17 mouse cellular contexts compared by ENCODE assay signal in the genomic region with DNA sequence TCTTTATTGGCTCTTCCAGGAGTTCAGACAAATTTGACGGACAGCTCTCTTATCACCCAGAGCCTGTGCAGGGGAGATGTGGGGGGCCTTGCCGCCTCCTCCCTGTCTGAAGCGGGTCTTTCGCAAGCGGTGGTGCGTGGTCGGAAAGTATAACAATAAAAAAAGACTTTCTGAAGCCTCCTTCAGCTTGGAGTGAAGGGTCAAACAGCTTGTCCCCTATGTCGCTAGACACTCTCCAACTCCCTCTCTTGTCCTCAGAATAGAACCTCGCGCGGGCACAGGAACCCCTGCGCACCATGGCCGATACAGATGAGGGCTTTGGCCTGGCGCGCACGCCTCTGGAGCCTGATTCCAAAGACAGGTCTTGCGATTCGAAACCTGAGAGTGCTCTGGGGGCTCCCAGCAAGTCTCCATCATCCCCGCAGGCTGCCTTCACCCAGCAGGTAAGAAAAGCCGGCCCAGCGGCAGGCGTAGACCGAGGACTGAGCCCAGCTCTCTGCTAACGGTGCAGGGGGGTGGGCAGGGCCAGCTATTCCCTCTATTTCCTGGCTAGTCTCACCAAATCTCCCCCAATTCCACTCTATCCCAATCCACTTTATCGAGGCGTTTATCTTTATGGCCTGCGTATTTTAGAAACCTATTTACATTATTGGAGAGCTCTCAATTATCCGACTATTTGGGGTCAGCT. TPM values are rescaled to one million over a fixed set of nuclear protein-coding genes. Genes with fewer than 3 reads are reported as not detected.
DNase-seq lines count a peak whose midpoint lies in the region; ATAC-seq lines count a peak whose summit lies in the region.
"Had no signal": no experiment of that assay in that cellular context is flagged by ENCODE, and none has a peak within 500 bp of the region (broad histone marks: within the 10 kb centered on the region; RNA-seq: fewer than 3 reads in every experiment).

No protein-coding gene starts in this region.

- H3K27ac ChIP-seq in midbrain, embryonic 14.5 days (replicated peaks; ENCODE audit: low read depth, low read length), result no peak overlapping the region
- H3K27ac ChIP-seq in midbrain, embryonic 15.5 days, result no peak overlapping the region
- H3K27ac ChIP-seq in heart, embryonic 12.5 days (ENCODE audit: poor library complexity, severe bottlenecking), result peak overlapping the region; percentile 95
- peak overlapping the region; percentile 90 for H3K27ac ChIP-seq in limb, embryonic 15.5 days
- H3K27ac ChIP-seq: hindbrain, embryonic 15.5 days; left cerebral cortex, adult 2 months had no signal

- H3K4me2 ChIP-seq in midbrain, embryonic 14.5 days (ENCODE audit: low read length), result no peak overlapping the region
- no peak overlapping the region for H3K4me2 ChIP-seq in midbrain, embryonic 15.5 days
- H3K4me2 ChIP-seq in heart, embryonic 12.5 days, result peak overlapping the region; percentile 89
- H3K4me2 ChIP-seq in limb, embryonic 15.5 days, result peak overlapping the region; percentile 50
- H3K4me2 ChIP-seq: hindbrain, embryonic 15.5 days had no signal

- H3K4me1 ChIP-seq in midbrain, embryonic 14.5 days (ENCODE audit: control insufficient read depth, insufficient read depth, low read length), result no peaks in the 10 kb centered on the region
- peaks cover 4% of the 10 kb centered on the region; the same call in 1 of the 2 replicates for H3K4me1 ChIP-seq in midbrain, embryonic 15.5 days
- peaks cover 38% of the 10 kb centered on the region for H3K4me1 ChIP-seq in heart, embryonic 12.5 days (replicated peaks)
- H3K4me1 ChIP-seq in limb, embryonic 15.5 days, result peaks cover 25% of the 10 kb centered on the region

- H3K9me3 ChIP-seq in midbrain, embryonic 14.5 days (ENCODE audit: control insufficient read depth, low read length), result no peaks in the 10 kb centered on the region
- H3K9me3 ChIP-seq in midbrain, embryonic 15.5 days, result no peaks in the 10 kb centered on the region
- no peaks in the 10 kb centered on the region for H3K9me3 ChIP-seq in heart, embryonic 12.5 days (replicated peaks)
- no peaks in the 10 kb centered on the region for H3K9me3 ChIP-seq in limb, embryonic 15.5 days
- H3K9me3 ChIP-seq: hindbrain, embryonic 15.5 days had no signal

- WGBS in midbrain, embryonic 14.5 days, result under 1% methylated on average over 28 of the region's 28 CpGs
- under 1% methylated on average over 28 of the region's 28 CpGs for WGBS in midbrain, embryonic 15.5 days
- WGBS in heart, embryonic 12.5 days, result under 1% methylated on average over 28 of the region's 28 CpGs
- WGBS in limb, embryonic 15.5 days, result 4% methylated on average over 28 of the region's 28 CpGs

- H3K36me3 ChIP-seq in midbrain, embryonic 14.5 days (ENCODE audit: control insufficient read depth, insufficient read depth, low read length), result no peaks in the 10 kb centered on the region
- H3K36me3 ChIP-seq in midbrain, embryonic 15.5 days (replicated peaks), result no peaks in the 10 kb centered on the region
- H3K36me3 ChIP-seq in heart, embryonic 12.5 days, result 0 out of 2 replicates have a peak, but pooled peaks cover 7% of the 10 kb centered on the region
- no peaks in the 10 kb centered on the region for H3K36me3 ChIP-seq in limb, embryonic 15.5 days
- H3K36me3 ChIP-seq: hindbrain, embryonic 15.5 days had no signal

- no peak overlapping the region for H3K4me3 ChIP-seq in midbrain, embryonic 14.5 days (replicated peaks; ENCODE audit: low read depth, low read length)
- H3K4me3 ChIP-seq in midbrain, embryonic 15.5 days, result no peak overlapping the region
- peak overlapping the region; percentile 67 for H3K4me3 ChIP-seq in heart, embryonic 12.5 days
- H3K4me3 ChIP-seq in limb, embryonic 15.5 days, result peak overlapping the region; percentile 48
- H3K4me3 ChIP-seq: hindbrain, embryonic 15.5 days; left cerebral cortex, adult 2 months had no signal

- DNase-seq in embryo, embryonic 10 days (ENCODE audit: low spot score), result peak; percentile 62
- DNase-seq in embryo, embryonic 9.5 days (ENCODE audit: extremely low spot score), result no peak
- DNase-seq in midbrain, embryonic 14.5 days, result peak; percentile 41
- no peak for DNase-seq in gastrocnemius, postnatal 25 days
- no peak for DNase-seq in right cerebral cortex, adult 18-20 months
- DNase-seq: adrenal gland, adult 8-10 months; cerebellum, adult 11 months; kidney, postnatal 25 days; thymus, postnatal 25 days had no signal

- peaks cover 97% of the 10 kb centered on the region for H3K27me3 ChIP-seq in midbrain, embryonic 14.5 days (ENCODE audit: control insufficient read depth, insufficient read depth, low read length)
- H3K27me3 ChIP-seq in midbrain, embryonic 15.5 days (replicated peaks), result peaks cover 86% of the 10 kb centered on the region
- peaks cover 9% of the 10 kb centered on the region; the same call in 1 of the 2 replicates for H3K27me3 ChIP-seq in heart, embryonic 12.5 days (replicated peaks)
- H3K27me3 ChIP-seq in limb, embryonic 15.5 days, result peaks cover 80% of the 10 kb centered on the region

- no peak overlapping the region for H3K9ac ChIP-seq in midbrain, embryonic 14.5 days (replicated peaks; ENCODE audit: low read length)
- no peak overlapping the region for H3K9ac ChIP-seq in midbrain, embryonic 15.5 days
- peak overlapping the region; percentile 92 for H3K9ac ChIP-seq in heart, embryonic 12.5 days
- H3K9ac ChIP-seq in limb, embryonic 15.5 days, result peak overlapping the region; percentile 44
- H3K9ac ChIP-seq: hindbrain, embryonic 15.5 days had no signal

- ATAC-seq in midbrain, embryonic 14.5 days (ENCODE audit: low FRiP score, low TSS enrichment), result no peak
- no peak for ATAC-seq in midbrain, embryonic 15.5 days (replicated peaks)
- no peak for ATAC-seq in heart, embryonic 12.5 days (ENCODE audit: insufficient number of reproducible peaks, low FRiP score)
- no peak for ATAC-seq in limb, embryonic 15.5 days (ENCODE audit: insufficient number of reproducible peaks, low FRiP score, low TSS enrichment, low read depth)

RNA-seq across cellular contexts. Expression of gene Tbx5, which starts 4.3 kb away (rescaled TPM):
- polyA plus RNA-seq in midbrain, embryonic 14.5 days (2014; fragmentation: Nextera tagmentation; extraction: Ambion mirVana), result 0.11 TPM in 1 of 2 replicates, not detected in the other
- polyA plus RNA-seq in midbrain, embryonic 15.5 days (2015; fragmentation: Nextera tagmentation; extraction: Ambion mirVana), result 0.04 TPM in 1 of 2 replicates, not detected in the other
- 42.6 and 45.6 TPM in 2 replicates for polyA plus RNA-seq in heart, embryonic 12.5 days (2016; fragmentation: Nextera tagmentation; extraction: Ambion mirVana)
- 18.1 and 21.3 TPM in 2 replicates for polyA plus RNA-seq in limb, embryonic 15.5 days (2015; fragmentation: Nextera tagmentation; extraction: Ambion mirVana)
- total RNA-seq in gastrocnemius, postnatal 25 days (2021), result under 1 TPM in 1 of 2 experiments, not detected in 1; 0.19 TPM
- total RNA-seq: left cerebral cortex, adult 2 months; MEL had no signal
- polyA plus RNA-seq: forebrain, embryonic 11.5 days; spleen, adult 2 months had no signal

Comparison
In these comparisons a context has a peak if more than half of its experiments do, and no peak if none do; other contexts are left out.
1. DNase-seq: peak in embryo, embryonic 10 days (single experiment) and midbrain, embryonic 14.5 days (single experiment); none in embryo, embryonic 9.5 days (single experiment), gastrocnemius, postnatal 25 days (single experiment) and right cerebral cortex, adult 18-20 months (single experiment).
2. H3K27ac ChIP-seq: peak in heart, embryonic 12.5 days (single experiment) and limb, embryonic 15.5 days (single experiment); none in midbrain, embryonic 14.5 days (single experiment) and midbrain, embryonic 15.5 days (single experiment).
3. H3K4me2 ChIP-seq: peak in heart, embryonic 12.5 days (single experiment) and limb, embryonic 15.5 days (single experiment); none in midbrain, embryonic 14.5 days (single experiment) and midbrain, embryonic 15.5 days (single experiment).
4. H3K4me3 ChIP-seq: peak in heart, embryonic 12.5 days (single experiment) and limb, embryonic 15.5 days (single experiment); none in midbrain, embryonic 14.5 days (single experiment) and midbrain, embryonic 15.5 days (single experiment).
5. H3K9ac ChIP-seq: peak in heart, embryonic 12.5 days (single experiment) and limb, embryonic 15.5 days (single experiment); none in midbrain, embryonic 14.5 days (single experiment) and midbrain, embryonic 15.5 days (single experiment).
6. RNA of gene Tbx5, which starts 4.3 kb away (polyA plus RNA-seq): 42.6 to 45.6 TPM in heart, embryonic 12.5 days and 18.1 to 21.3 TPM in limb, embryonic 15.5 days; 0.11 TPM in midbrain, embryonic 14.5 days and 0.04 TPM in midbrain, embryonic 15.5 days; every median in the first group is over 10 times any median in the second.